Mouse (Mus musculus): ENCODE results near the gene Aldh1a2. TPM values are rescaled to one million over a fixed set of nuclear protein-coding genes. Genes with fewer than 3 reads are reported as not detected.
A peak's percentile ranks its signal among the peaks of the same experiment; 100 is the strongest.

Aldh1a2 gene
- polyA plus RNA-seq, 1 experiment from 2014 or later, result 100 TPM

- H3K27ac ChIP-seq, result no peak overlapping the region
- WGBS, result 44% methylated on average over 2 of the region's 2 CpGs
- no peak overlapping the region for H3K4me2 ChIP-seq (replicated peaks)
- H3K9me3 ChIP-seq, result no peaks in the 10 kb centered on the region
- H3K9ac ChIP-seq, result no peak overlapping the region
- H3K27me3 ChIP-seq (replicated peaks), result peaks cover 46% of the 10 kb centered on the region
- no peak for ATAC-seq (ENCODE audit: low FRiP score, low read depth)
- H3K4me1 ChIP-seq, result peaks cover 11% of the 10 kb centered on the region
- H3K36me3 ChIP-seq, result no peaks in the 10 kb centered on the region
- H3K4me3 ChIP-seq, result no peak overlapping the region
These were observed 4.8 kb downstream of the Aldh1a2 start for GRCm38 (mm10) chr9:71220401-71220800.

- no peak overlapping the region for H3K9ac ChIP-seq
- H3K4me2 ChIP-seq (replicated peaks), result no peak overlapping the region
- 27% methylated on average over 10 of the region's 10 CpGs for WGBS
- ATAC-seq (ENCODE audit: low FRiP score, low read depth), result no peak
- no peak overlapping the region for H3K4me3 ChIP-seq
- no peaks in the 10 kb centered on the region for H3K36me3 ChIP-seq
- no peak overlapping the region for H3K27ac ChIP-seq
- H3K4me1 ChIP-seq, result no peaks in the 10 kb centered on the region
- peaks cover 9% of the 10 kb centered on the region for H3K27me3 ChIP-seq (replicated peaks)
- H3K9me3 ChIP-seq, result no peaks in the 10 kb centered on the region
These were observed 11.8 kb downstream of the Aldh1a2 start for GRCm38 (mm10) chr9:71227226-71227970.

- Histone ChIP-seq H3K9me3 (no peaks in the 10 kb centered on the region), H3K4me2 (replicated peaks) (no peak overlapping the region), H3K9ac (no peak overlapping the region), H3K36me3 (no peaks in the 10 kb centered on the region), H3K4me1 (no peaks in the 10 kb centered on the region), H3K4me3 (no peak overlapping the region), H3K27ac (no peak overlapping the region), H3K27me3 (replicated peaks) (peaks cover 18% of the 10 kb centered on the region)
- 9% methylated on average over 6 of the region's 6 CpGs for WGBS
- ATAC-seq (ENCODE audit: low FRiP score, low read depth), result no peak
These were observed 14.4 kb downstream of the Aldh1a2 start for GRCm38 (mm10) chr9:71230011-71230410.

GRCm38 (mm10) chr9:71236540-71236939 lies 21.0 kb downstream of the Aldh1a2 start:
- H3K36me3 ChIP-seq, result no peaks in the 10 kb centered on the region
- H3K4me1 ChIP-seq, result no peaks in the 10 kb centered on the region
- no peak for ATAC-seq (ENCODE audit: low FRiP score, low read depth)

GRCm38 (mm10) chr9:71239926-71240325 lies 24.3 kb downstream of the Aldh1a2 start:
- peaks cover 23% of the 10 kb centered on the region for H3K27me3 ChIP-seq (replicated peaks)
- H3K4me2 ChIP-seq (replicated peaks), result no peak overlapping the region
- H3K4me1 ChIP-seq, result 0 out of 2 replicates have a peak, but pooled peaks cover 5% of the 10 kb centered on the region
- no peaks in the 10 kb centered on the region for H3K9me3 ChIP-seq
- no peak overlapping the region for H3K27ac ChIP-seq
- H3K4me3 ChIP-seq, result no peak overlapping the region
- no peaks in the 10 kb centered on the region for H3K36me3 ChIP-seq
- no peak for ATAC-seq (ENCODE audit: low FRiP score, low read depth)
- 84% methylated on average over 2 of the region's 2 CpGs for WGBS
- H3K9ac ChIP-seq, result no peak overlapping the region

More at GRCm38 (mm10) chr9:71236540-71236939, 21.0 kb downstream of the Aldh1a2 start:
- Histone ChIP-seq H3K27me3 (replicated peaks) (peaks cover 30% of the 10 kb centered on the region), H3K4me3 (no peak overlapping the region), H3K27ac (no peak overlapping the region), H3K9ac (no peak overlapping the region), H3K9me3 (no peaks in the 10 kb centered on the region), H3K4me2 (replicated peaks) (no peak overlapping the region)
- WGBS, result 98% methylated on average over 1 of the region's 1 CpGs

GRCm38 (mm10) chr9:71241515-71242411 lies 26.2 kb downstream of the Aldh1a2 start:
- no peaks in the 10 kb centered on the region for H3K9me3 ChIP-seq
- no peak overlapping the region for H3K27ac ChIP-seq
- H3K4me3 ChIP-seq, result no peak overlapping the region
- 0 out of 2 replicates have a peak, but pooled peaks cover 5% of the 10 kb centered on the region for H3K4me1 ChIP-seq
- 22% methylated on average over 10 of the region's 10 CpGs for WGBS
- 0 out of 2 replicates have a peak overlapping the region, but pooled peaks have one; percentile 12 for H3K4me2 ChIP-seq (replicated peaks)
- H3K36me3 ChIP-seq, result no peaks in the 10 kb centered on the region
- H3K27me3 ChIP-seq (replicated peaks), result peaks cover 23% of the 10 kb centered on the region
- H3K9ac ChIP-seq, result no peak overlapping the region
- no peak for ATAC-seq (ENCODE audit: low FRiP score, low read depth)

GRCm38 (mm10) chr9:71242412-71242781 lies 26.8 kb downstream of the Aldh1a2 start:
- H3K27ac ChIP-seq, result no peak overlapping the region
- peaks cover 19% of the 10 kb centered on the region for H3K27me3 ChIP-seq (replicated peaks)
- 84% methylated on average over 5 of the region's 5 CpGs for WGBS
- no peaks in the 10 kb centered on the region for H3K36me3 ChIP-seq
- no peaks in the 10 kb centered on the region for H3K9me3 ChIP-seq
- 0 out of 2 replicates have a peak, but pooled peaks cover 5% of the 10 kb centered on the region for H3K4me1 ChIP-seq
- H3K9ac ChIP-seq, result no peak overlapping the region
- H3K4me3 ChIP-seq, result no peak overlapping the region
- no peak overlapping the region for H3K4me2 ChIP-seq (replicated peaks)
- ATAC-seq (ENCODE audit: low FRiP score, low read depth), result no peak

- Histone ChIP-seq H3K4me2 (replicated peaks) (no peak overlapping the region), H3K27me3 (replicated peaks) (no peaks in the 10 kb centered on the region; the same call in 1 of the 2 replicates), H3K9ac (no peak overlapping the region), H3K27ac (no peak overlapping the region), H3K4me3 (no peak overlapping the region), H3K9me3 (no peaks in the 10 kb centered on the region), H3K4me1 (no peaks in the 10 kb centered on the region), H3K36me3 (no peaks in the 10 kb centered on the region)
- ATAC-seq (ENCODE audit: low FRiP score, low read depth), result no peak
- 58% methylated on average over 2 of the region's 2 CpGs for WGBS
These were observed 38.8 kb downstream of the Aldh1a2 start for GRCm38 (mm10) chr9:71254380-71254779.

GRCm38 (mm10) chr9:71262711-71263110 lies 47.1 kb downstream of the Aldh1a2 start:
- Histone ChIP-seq H3K9ac (no peak overlapping the region), H3K36me3 (no peaks in the 10 kb centered on the region), H3K27ac (no peak overlapping the region), H3K4me2 (replicated peaks) (no peak overlapping the region), H3K4me1 (no peaks in the 10 kb centered on the region), H3K9me3 (no peaks in the 10 kb centered on the region), H3K4me3 (no peak overlapping the region), H3K27me3 (replicated peaks) (no peaks in the 10 kb centered on the region)
- 83% methylated on average over 3 of the region's 3 CpGs for WGBS
- no peak for ATAC-seq (ENCODE audit: low FRiP score, low read depth)

- Histone ChIP-seq H3K27ac (no peak overlapping the region), H3K4me3 (no peak overlapping the region), H3K9me3 (no peaks in the 10 kb centered on the region), H3K4me1 (no peaks in the 10 kb centered on the region), H3K9ac (no peak overlapping the region), H3K4me2 (replicated peaks) (no peak overlapping the region), H3K36me3 (no peaks in the 10 kb centered on the region), H3K27me3 (replicated peaks) (no peaks in the 10 kb centered on the region)
- no peak for ATAC-seq (ENCODE audit: low FRiP score, low read depth)
- 83% methylated on average over 5 of the region's 5 CpGs for WGBS
These were observed 54.1 kb downstream of the Aldh1a2 start for GRCm38 (mm10) chr9:71269711-71270110.

GRCm38 (mm10) chr9:71270205-71270604 lies 54.6 kb downstream of the Aldh1a2 start:
- Histone ChIP-seq H3K4me1 (no peaks in the 10 kb centered on the region), H3K36me3 (no peaks in the 10 kb centered on the region), H3K27me3 (replicated peaks) (no peaks in the 10 kb centered on the region), H3K27ac (no peak overlapping the region), H3K4me2 (replicated peaks) (no peak overlapping the region), H3K9ac (no peak overlapping the region), H3K4me3 (no peak overlapping the region), H3K9me3 (no peaks in the 10 kb centered on the region)
- ATAC-seq (ENCODE audit: low FRiP score, low read depth), result no peak
- 90% methylated on average over 3 of the region's 3 CpGs for WGBS

- Histone ChIP-seq H3K36me3 (no peaks in the 10 kb centered on the region), H3K27ac (no peak overlapping the region), H3K9ac (no peak overlapping the region), H3K4me2 (replicated peaks) (no peak overlapping the region), H3K9me3 (no peaks in the 10 kb centered on the region), H3K4me3 (no peak overlapping the region), H3K27me3 (replicated peaks) (no peaks in the 10 kb centered on the region), H3K4me1 (0 out of 2 replicates have a peak, but pooled peaks cover 4% of the 10 kb centered on the region)
- ATAC-seq (ENCODE audit: low FRiP score, low read depth), result no peak
- WGBS, result 58% methylated on average over 14 of the region's 14 CpGs
These were observed 60.6 kb downstream of the Aldh1a2 start for GRCm38 (mm10) chr9:71276149-71276721.

Data from neural tube, embryonic 12.5 days (tissue).